ENCODE assay signal across 14 mouse cellular contexts in the genomic region with DNA sequence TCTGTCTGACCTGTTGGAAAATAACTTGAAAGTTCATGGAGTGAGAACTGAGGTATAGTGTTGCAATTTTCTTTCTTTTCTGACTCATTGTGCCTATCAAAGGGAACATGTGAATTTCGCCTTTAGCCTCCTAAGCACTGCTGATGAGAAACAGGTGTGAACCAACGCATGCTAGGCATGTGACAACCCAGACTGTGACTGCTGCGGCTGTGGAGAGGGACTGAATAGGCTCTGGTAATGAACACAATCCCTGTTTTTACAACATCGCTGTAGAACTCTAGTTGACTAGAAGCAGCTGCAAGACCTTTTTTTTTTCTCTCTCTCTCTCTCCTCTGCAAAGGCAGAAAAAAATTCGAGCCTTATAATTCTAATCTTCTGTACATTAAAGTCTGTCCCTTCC. TPM values are rescaled to one million over a fixed set of nuclear protein-coding genes. Genes with fewer than 3 reads are reported as not detected.
DNase-seq lines count a peak whose midpoint lies in the region; ATAC-seq and TF ChIP-seq lines count a peak whose summit lies in the region.
"Had no signal": no experiment of that assay in that cellular context is flagged by ENCODE, and none has a peak within 500 bp of the region (broad histone marks: within the 10 kb centered on the region; RNA-seq: fewer than 3 reads in every experiment).

No protein-coding gene starts in this region.

- no peak overlapping the region for H3K4me2 ChIP-seq in forebrain, embryonic 11.5 days (ENCODE audit: low read depth, low read length, severe bottlenecking)
- peak overlapping the region; percentile 18; the same call in 1 of the 2 replicates for H3K4me2 ChIP-seq in limb, embryonic 14.5 days (replicated peaks; ENCODE audit: low read depth, low read length, severe bottlenecking)
- H3K4me2 ChIP-seq: hindbrain, embryonic 14.5 days; midbrain, embryonic 15.5 days had no signal

- no peak for TF ChIP-seq CTCF in thymus, adult 2 months (IDR thresholded peaks at IDR 0.05; ENCODE audit: borderline replicate concordance, control insufficient read depth, extremely low read depth, insufficient read depth, low read length, poor library complexity)

- H3K27me3 ChIP-seq in forebrain, embryonic 11.5 days (ENCODE audit: control insufficient read depth, insufficient read depth, low read length), result no peaks in the 10 kb centered on the region
- H3K27me3 ChIP-seq in limb, embryonic 14.5 days (ENCODE audit: control insufficient read depth, insufficient read depth, low read length), result no peaks in the 10 kb centered on the region
- no peaks in the 10 kb centered on the region for H3K27me3 ChIP-seq in thymus, adult 2 months (ENCODE audit: control insufficient read depth, insufficient read depth, low read length)
- H3K27me3 ChIP-seq: midbrain, embryonic 15.5 days had no signal

- peak; percentile 9 to 31 for DNase-seq in left cerebral cortex, postnatal 10 days (ENCODE audit: extremely low spot score in 1 of 2, low spot score in 2 of 2)
- DNase-seq in left cerebral cortex, postnatal 4 days, result no peak
- DNase-seq in embryo, embryonic 10.5 days (ENCODE audit: low spot score), result peak; percentile 84
- DNase-seq in forebrain, embryonic 11.5 days (ENCODE audit: low spot score), result peak; percentile 58
- peak; percentile 87 for DNase-seq in limb, embryonic 14.5 days (ENCODE audit: low spot score)
- no peak for DNase-seq in retina, embryonic 14.5 days (ENCODE audit: low spot score)
- no peak for DNase-seq in thymus, adult 2 months
- DNase-seq: cerebellum, postnatal 14 days; kidney, postnatal 14 days; liver; lung, postnatal 10 days had no signal

- no peak for TF ChIP-seq POLR2A in limb, embryonic 14.5 days (IDR thresholded peaks at IDR 0.05; ENCODE audit: borderline replicate concordance, extremely low read depth, insufficient read depth, insufficient read length)
- no peak for TF ChIP-seq POLR2A in thymus, adult 2 months (IDR thresholded peaks at IDR 0.05; ENCODE audit: control insufficient read depth, extremely low read depth, insufficient read depth, low read length, poor library complexity)

- H3K9ac ChIP-seq in forebrain, embryonic 11.5 days (ENCODE audit: low read length), result no peak overlapping the region
- H3K9ac ChIP-seq in limb, embryonic 14.5 days (ENCODE audit: low read depth, low read length, severe bottlenecking), result no peak overlapping the region
- H3K9ac ChIP-seq: hindbrain, embryonic 14.5 days; midbrain, embryonic 15.5 days had no signal

- H3K36me3 ChIP-seq in forebrain, embryonic 11.5 days (ENCODE audit: control insufficient read depth, insufficient read depth, low read length), result no peaks in the 10 kb centered on the region
- H3K36me3 ChIP-seq in limb, embryonic 14.5 days (ENCODE audit: control insufficient read depth, insufficient read depth, low read length), result no peaks in the 10 kb centered on the region
- H3K36me3 ChIP-seq in thymus, adult 2 months (ENCODE audit: control insufficient read depth, insufficient read depth, low read length), result no peaks in the 10 kb centered on the region
- H3K36me3 ChIP-seq: midbrain, embryonic 15.5 days had no signal

- 43% methylated on average over 5 of the region's 5 CpGs for WGBS in forebrain, embryonic 11.5 days
- WGBS in limb, embryonic 14.5 days, result 8% methylated on average over 5 of the region's 5 CpGs
- 80% methylated on average over 5 of the region's 5 CpGs for WGBS in thymus, adult 2 months

- ATAC-seq in forebrain, embryonic 11.5 days (replicated peaks; ENCODE audit: low FRiP score), result peak; percentile 69; the same call in 1 of the 2 replicates
- ATAC-seq in limb, embryonic 14.5 days (ENCODE audit: low FRiP score, low read depth), result peak; percentile 94
- ATAC-seq in CD4-positive, CD25-positive, alpha-beta regulatory T cell, adult 4 months, result no peak
- ATAC-seq: midbrain, embryonic 15.5 days had no signal

- intact Hi-C loops in left cerebral cortex, postnatal 10 days (cut with DNase I), result no loop called here
- intact Hi-C loops in left cerebral cortex, postnatal 4 days (cut with DNase I), result no loop called here

- H3K9me3 ChIP-seq in forebrain, embryonic 11.5 days (ENCODE audit: control insufficient read depth, low read length), result no peaks in the 10 kb centered on the region
- H3K9me3 ChIP-seq in limb, embryonic 14.5 days (ENCODE audit: control insufficient read depth, low read length), result no peaks in the 10 kb centered on the region
- H3K9me3 ChIP-seq: midbrain, embryonic 15.5 days had no signal

- H3K27ac ChIP-seq in forebrain, embryonic 11.5 days (ENCODE audit: low read depth, low read length), result no peak overlapping the region
- peak overlapping the region; percentile 20; the same call in 1 of the 2 replicates for H3K27ac ChIP-seq in limb, embryonic 14.5 days (replicated peaks; ENCODE audit: low read depth, low read length)
- H3K27ac ChIP-seq in thymus, adult 2 months (ENCODE audit: control insufficient read depth, insufficient read depth, low read length), result no peak overlapping the region
- H3K27ac ChIP-seq: hindbrain, embryonic 14.5 days; midbrain, embryonic 15.5 days had no signal

- H3K4me3 ChIP-seq in forebrain, embryonic 11.5 days (ENCODE audit: low read depth, low read length), result no peak overlapping the region
- no peak overlapping the region for H3K4me3 ChIP-seq in limb, embryonic 14.5 days (replicated peaks; ENCODE audit: low read length)
- H3K4me3 ChIP-seq in thymus, adult 2 months (ENCODE audit: control insufficient read depth, insufficient read depth, low read length), result no peak overlapping the region
- H3K4me3 ChIP-seq: midbrain, embryonic 15.5 days had no signal

- H3K4me1 ChIP-seq in forebrain, embryonic 11.5 days (replicated peaks; ENCODE audit: control insufficient read depth, insufficient read depth, low read length), result no peaks in the 10 kb centered on the region
- H3K4me1 ChIP-seq in limb, embryonic 14.5 days (ENCODE audit: control insufficient read depth, insufficient read depth, low read length), result peaks cover 21% of the 10 kb centered on the region
- no peaks in the 10 kb centered on the region for H3K4me1 ChIP-seq in thymus, adult 2 months (replicated peaks; ENCODE audit: control insufficient read depth, insufficient read depth, low read length)

RNA-seq across cellular contexts. Expression of a gene that starts 34.9 kb away (rescaled TPM):
- 100 to 1,000 TPM; 149 to 160 TPM for total RNA-seq in left cerebral cortex, postnatal 10 days (2021)
- total RNA-seq in left cerebral cortex, postnatal 4 days (2021), result 10 to 100 TPM; 83.4 to 85.1 TPM
- 10.9 and 11.0 TPM in 2 replicates for polyA plus RNA-seq in forebrain, embryonic 11.5 days (2014; fragmentation: Nextera tagmentation; extraction: Ambion mirVana)
- 10.1 and 11.0 TPM in 2 replicates for polyA plus RNA-seq in limb, embryonic 14.5 days (2012; rRNA removed)
- 18.4 and 22.0 TPM in 2 replicates for polyA plus RNA-seq in limb, embryonic 14.5 days (2014; fragmentation: Nextera tagmentation; extraction: Ambion mirVana)
- polyA plus RNA-seq in thymus, adult 2 months (2012; rRNA removed), result 0.34 TPM in 2 replicates
- polyA plus RNA-seq in CD4-positive, CD25-positive, alpha-beta regulatory T cell, adult 4 months (2017; shearing (Covaris generic)), result not detected

Comparison
In these comparisons a context has a peak if more than half of its experiments do, and no peak if none do; other contexts are left out.
1. DNase-seq: peak in left cerebral cortex, postnatal 10 days (2 of 2), embryo, embryonic 10.5 days (single experiment), forebrain, embryonic 11.5 days (single experiment) and limb, embryonic 14.5 days (single experiment); none in left cerebral cortex, postnatal 4 days (single experiment), retina, embryonic 14.5 days (single experiment) and thymus, adult 2 months (single experiment).